Mouse (Mus musculus): Measurements from ENCODE around the gene Tfeb. TPM values are rescaled to one million over a fixed set of nuclear protein-coding genes. Genes with fewer than 3 reads are reported as not detected.

Gene Tfeb
- polyA plus RNA-seq, 1 experiment from 2014 or later, result 5.8 TPM

- Histone ChIP-seq H3K9ac (no peak overlapping the region), H3K4me3 (no peak overlapping the region), H3K27ac (peak overlapping the region; percentile 45), H3K4me1 (peaks cover 34% of the 10 kb centered on the region), H3K9me3 (replicated peaks) (no peaks in the 10 kb centered on the region), H3K27me3 (replicated peaks) (no peaks in the 10 kb centered on the region), H3K36me3 (no peaks in the 10 kb centered on the region), H3K4me2 (no peak overlapping the region)
- 75% methylated on average over 7 of the region's 7 CpGs for WGBS (ENCODE audit: insufficient replicate concordance)
- no peak for ATAC-seq
These were observed 25.2 kb downstream of the Tfeb start for GRCm38 (mm10) chr17:47762028-47762427.

- H3K4me2 ChIP-seq, result no peak overlapping the region
- no peak overlapping the region for H3K4me3 ChIP-seq
- H3K4me1 ChIP-seq, result peaks cover 38% of the 10 kb centered on the region
- H3K9me3 ChIP-seq (replicated peaks), result no peaks in the 10 kb centered on the region
- H3K36me3 ChIP-seq, result no peaks in the 10 kb centered on the region
- WGBS (ENCODE audit: insufficient replicate concordance), result 73% methylated on average over 13 of the region's 13 CpGs
- no peak for ATAC-seq
- peak overlapping the region; percentile 45 for H3K27ac ChIP-seq
- no peaks in the 10 kb centered on the region for H3K27me3 ChIP-seq (replicated peaks)
- H3K9ac ChIP-seq, result no peak overlapping the region
These were observed 25.9 kb downstream of the Tfeb start for GRCm38 (mm10) chr17:47762518-47763340.

- no peak overlapping the region for H3K4me2 ChIP-seq
- no peak for ATAC-seq
- H3K4me3 ChIP-seq, result no peak overlapping the region
- H3K27me3 ChIP-seq (replicated peaks), result 0 out of 2 replicates have a peak, but pooled peaks cover 12% of the 10 kb centered on the region
- 0 out of 2 replicates have a peak overlapping the region, but pooled peaks have one; percentile 8 for H3K27ac ChIP-seq
- WGBS (ENCODE audit: insufficient replicate concordance), result 68% methylated on average over 4 of the region's 4 CpGs
- peaks cover 50% of the 10 kb centered on the region for H3K4me1 ChIP-seq
- H3K36me3 ChIP-seq, result no peaks in the 10 kb centered on the region
- H3K9ac ChIP-seq, result no peak overlapping the region
- no peaks in the 10 kb centered on the region for H3K9me3 ChIP-seq (replicated peaks)
These were observed 29.2 kb downstream of the Tfeb start for GRCm38 (mm10) chr17:47765986-47766385.

GRCm38 (mm10) chr17:47766407-47767043 is 29.7 kb downstream of the Tfeb start:
- Histone ChIP-seq H3K27me3 (replicated peaks) (0 out of 2 replicates have a peak, but pooled peaks cover 12% of the 10 kb centered on the region), H3K4me3 (no peak overlapping the region), H3K4me2 (no peak overlapping the region), H3K27ac (peak overlapping the region; percentile 49; the same call in 1 of the 2 replicates), H3K9me3 (replicated peaks) (no peaks in the 10 kb centered on the region), H3K36me3 (no peaks in the 10 kb centered on the region), H3K9ac (no peak overlapping the region), H3K4me1 (peaks cover 50% of the 10 kb centered on the region)
- 73% methylated on average over 6 of the region's 6 CpGs for WGBS (ENCODE audit: insufficient replicate concordance)
- no peak for ATAC-seq

GRCm38 (mm10) chr17:47767081-47767455 is 30.2 kb downstream of the Tfeb start:
- H3K4me1 ChIP-seq, result peaks cover 50% of the 10 kb centered on the region
- H3K9ac ChIP-seq, result no peak overlapping the region
- no peak overlapping the region for H3K4me2 ChIP-seq
- peak overlapping the region; percentile 49; the same call in 1 of the 2 replicates for H3K27ac ChIP-seq
- H3K9me3 ChIP-seq (replicated peaks), result no peaks in the 10 kb centered on the region; the same call in 1 of the 2 replicates
- no peaks in the 10 kb centered on the region for H3K36me3 ChIP-seq
- WGBS (ENCODE audit: insufficient replicate concordance), result 38% methylated on average over 2 of the region's 2 CpGs
- ATAC-seq, result no peak
- no peak overlapping the region for H3K4me3 ChIP-seq
- H3K27me3 ChIP-seq (replicated peaks), result 0 out of 2 replicates have a peak, but pooled peaks cover 12% of the 10 kb centered on the region

- Histone ChIP-seq H3K4me3 (no peak overlapping the region), H3K9me3 (replicated peaks) (no peaks in the 10 kb centered on the region; the same call in 1 of the 2 replicates), H3K27me3 (replicated peaks) (0 out of 2 replicates have a peak, but pooled peaks cover 12% of the 10 kb centered on the region), H3K4me1 (peaks cover 47% of the 10 kb centered on the region), H3K9ac (no peak overlapping the region), H3K27ac (peak overlapping the region; percentile 49; the same call in 1 of the 2 replicates), H3K4me2 (peak overlapping the region; percentile 52), H3K36me3 (no peaks in the 10 kb centered on the region)
- ATAC-seq, result peak; percentile 56; the same call in 1 of the 2 replicates
- WGBS (ENCODE audit: insufficient replicate concordance), result 38% methylated on average over 17 of the region's 17 CpGs
These were observed 30.8 kb downstream of the Tfeb start for GRCm38 (mm10) chr17:47767456-47768141.

GRCm38 (mm10) chr17:47768707-47769276 is 32.0 kb downstream of the Tfeb start:
- peaks cover 41% of the 10 kb centered on the region for H3K4me1 ChIP-seq
- peak overlapping the region; percentile 52 for H3K4me2 ChIP-seq
- no peak overlapping the region; the same call in 1 of the 2 replicates for H3K9ac ChIP-seq
- peak; percentile 65 for ATAC-seq
- 16% methylated on average over 12 of the region's 12 CpGs for WGBS (ENCODE audit: insufficient replicate concordance)
- no peaks in the 10 kb centered on the region for H3K36me3 ChIP-seq
- 0 out of 2 replicates have a peak, but pooled peaks cover 12% of the 10 kb centered on the region for H3K27me3 ChIP-seq (replicated peaks)
- no peak overlapping the region for H3K4me3 ChIP-seq
- no peaks in the 10 kb centered on the region; the same call in 1 of the 2 replicates for H3K9me3 ChIP-seq (replicated peaks)
- no peak overlapping the region; the same call in 1 of the 2 replicates for H3K27ac ChIP-seq

- Histone ChIP-seq H3K27me3 (replicated peaks) (0 out of 2 replicates have a peak, but pooled peaks cover 12% of the 10 kb centered on the region), H3K4me1 (peaks cover 41% of the 10 kb centered on the region), H3K4me3 (no peak overlapping the region), H3K9ac (no peak overlapping the region; the same call in 1 of the 2 replicates), H3K4me2 (no peak overlapping the region), H3K36me3 (no peaks in the 10 kb centered on the region), H3K27ac (no peak overlapping the region; the same call in 1 of the 2 replicates), H3K9me3 (replicated peaks) (no peaks in the 10 kb centered on the region; the same call in 1 of the 2 replicates)
- ATAC-seq, result no peak
- WGBS (ENCODE audit: insufficient replicate concordance), result 69% methylated on average over 11 of the region's 11 CpGs
These were observed 32.8 kb downstream of the Tfeb start for GRCm38 (mm10) chr17:47769389-47770299.

- Histone ChIP-seq H3K4me1 (peaks cover 35% of the 10 kb centered on the region), H3K9me3 (replicated peaks) (no peaks in the 10 kb centered on the region; the same call in 1 of the 2 replicates), H3K4me3 (no peak overlapping the region), H3K27me3 (replicated peaks) (0 out of 2 replicates have a peak, but pooled peaks cover 7% of the 10 kb centered on the region), H3K27ac (no peak overlapping the region), H3K9ac (no peak overlapping the region), H3K36me3 (no peaks in the 10 kb centered on the region), H3K4me2 (no peak overlapping the region)
- no peak for ATAC-seq
- 67% methylated on average over 6 of the region's 6 CpGs for WGBS (ENCODE audit: insufficient replicate concordance)
These were observed 36.8 kb downstream of the Tfeb start for GRCm38 (mm10) chr17:47773604-47774003.

- Histone ChIP-seq H3K4me1 (peaks cover 21% of the 10 kb centered on the region), H3K27ac (no peak overlapping the region), H3K4me2 (peak overlapping the region; percentile 10), H3K9ac (peak overlapping the region; percentile 2; the same call in 1 of the 2 replicates), H3K9me3 (replicated peaks) (no peaks in the 10 kb centered on the region; the same call in 1 of the 2 replicates), H3K4me3 (no peak overlapping the region), H3K36me3 (no peaks in the 10 kb centered on the region), H3K27me3 (replicated peaks) (0 out of 2 replicates have a peak, but pooled peaks cover 8% of the 10 kb centered on the region)
- peak; percentile 63; the same call in 1 of the 2 replicates for ATAC-seq
- 23% methylated on average over 2 of the region's 2 CpGs for WGBS (ENCODE audit: insufficient replicate concordance)
These were observed 40.3 kb downstream of the Tfeb start for GRCm38 (mm10) chr17:47777141-47777540.
